Mouse (Mus musculus): ENCODE results near the gene Batf2. TPM values are rescaled to one million over a fixed set of nuclear protein-coding genes. Genes with fewer than 3 reads are reported as not detected.
A peak's percentile ranks its signal among the peaks of the same experiment; 100 is the strongest.
"Not testable (repeated sequence)": the region's sequence is repeated elsewhere in the genome, so short reads cannot be mapped to it uniquely, and the experiment has no call there.

The Batf2 gene
- polyA plus RNA-seq, 1 experiment from 2014 or later, result 0.47 TPM

GRCm38 (mm10) chr19:6130414-6131128 is 10.2 kb upstream of the Batf2 start:
- 81% methylated on average over 7 of the region's 7 CpGs for WGBS
- H3K27ac ChIP-seq (ENCODE audit: low read length); H3K9me3 ChIP-seq (ENCODE audit: low read length); H3K4me2 ChIP-seq (replicated peaks; ENCODE audit: low read depth, low read length); H3K27me3 ChIP-seq (ENCODE audit: insufficient read depth, low read length); H3K4me3 ChIP-seq (ENCODE audit: low read length); H3K36me3 ChIP-seq (ENCODE audit: insufficient read depth, low read length); H3K4me1 ChIP-seq (ENCODE audit: insufficient read depth, low read length); H3K9ac ChIP-seq (replicated peaks; ENCODE audit: low read length); ATAC-seq (ENCODE audit: low FRiP score, low TSS enrichment): not testable (repeated sequence)

GRCm38 (mm10) chr19:6132171-6132827 is 8.5 kb upstream of the Batf2 start:
- Histone ChIP-seq H3K9ac (replicated peaks; ENCODE audit: low read length) (no peak overlapping the region; the same call in 1 of the 2 replicates), H3K27me3 (ENCODE audit: insufficient read depth, low read length) (no peaks in the 10 kb centered on the region), H3K4me1 (ENCODE audit: insufficient read depth, low read length) (peaks cover 5% of the 10 kb centered on the region; the same call in 1 of the 2 replicates), H3K36me3 (ENCODE audit: insufficient read depth, low read length) (peaks cover 8% of the 10 kb centered on the region; the same call in 1 of the 2 replicates), H3K4me3 (ENCODE audit: low read length) (no peak overlapping the region), H3K4me2 (replicated peaks; ENCODE audit: low read depth, low read length) (no peak overlapping the region), H3K27ac (ENCODE audit: low read length) (no peak overlapping the region), H3K9me3 (ENCODE audit: low read length) (no peaks in the 10 kb centered on the region)
- ATAC-seq (ENCODE audit: low FRiP score, low TSS enrichment), result no peak
- 87% methylated on average over 7 of the region's 7 CpGs for WGBS

GRCm38 (mm10) chr19:6133197-6133596 is 7.6 kb upstream of the Batf2 start:
- H3K4me2 ChIP-seq (replicated peaks; ENCODE audit: low read depth, low read length); H3K4me1 ChIP-seq (ENCODE audit: insufficient read depth, low read length); H3K27me3 ChIP-seq (ENCODE audit: insufficient read depth, low read length); ATAC-seq (ENCODE audit: low FRiP score, low TSS enrichment); H3K9ac ChIP-seq (replicated peaks; ENCODE audit: low read length); H3K9me3 ChIP-seq (ENCODE audit: low read length); H3K4me3 ChIP-seq (ENCODE audit: low read length); H3K27ac ChIP-seq (ENCODE audit: low read length): not testable (repeated sequence)
- WGBS, result 52% methylated on average over 1 of the region's 1 CpGs
- H3K36me3 ChIP-seq (ENCODE audit: insufficient read depth, low read length), result peaks cover 13% of the 10 kb centered on the region; the same call in 1 of the 2 replicates

GRCm38 (mm10) chr19:6136397-6136796 is 4.4 kb upstream of the Batf2 start:
- H3K27ac ChIP-seq (ENCODE audit: low read length), result no peak overlapping the region
- ATAC-seq (ENCODE audit: low FRiP score, low TSS enrichment), result no peak
- peaks cover 7% of the 10 kb centered on the region; the same call in 1 of the 2 replicates for H3K4me1 ChIP-seq (ENCODE audit: insufficient read depth, low read length)
- 70% methylated on average over 3 of the region's 3 CpGs for WGBS
- no peak overlapping the region for H3K4me2 ChIP-seq (replicated peaks; ENCODE audit: low read depth, low read length)
- no peaks in the 10 kb centered on the region for H3K9me3 ChIP-seq (ENCODE audit: low read length)
- H3K9ac ChIP-seq (replicated peaks; ENCODE audit: low read length), result no peak overlapping the region
- H3K4me3 ChIP-seq (ENCODE audit: low read length), result no peak overlapping the region
- peaks cover 13% of the 10 kb centered on the region; the same call in 1 of the 2 replicates for H3K36me3 ChIP-seq (ENCODE audit: insufficient read depth, low read length)
- H3K27me3 ChIP-seq (ENCODE audit: insufficient read depth, low read length), result no peaks in the 10 kb centered on the region

- H3K4me1 ChIP-seq (ENCODE audit: insufficient read depth, low read length), result peaks cover 7% of the 10 kb centered on the region; the same call in 1 of the 2 replicates
- peak overlapping the region; percentile 76 for H3K4me2 ChIP-seq (replicated peaks; ENCODE audit: low read depth, low read length)
- no peaks in the 10 kb centered on the region for H3K27me3 ChIP-seq (ENCODE audit: insufficient read depth, low read length)
- ATAC-seq (ENCODE audit: low FRiP score, low TSS enrichment), result no peak
- WGBS, result 94% methylated on average over 6 of the region's 6 CpGs
- peak overlapping the region; percentile 70 for H3K4me3 ChIP-seq (ENCODE audit: low read length)
- no peak overlapping the region for H3K27ac ChIP-seq (ENCODE audit: low read length)
- H3K9ac ChIP-seq (replicated peaks; ENCODE audit: low read length), result peak overlapping the region; percentile 74; the same call in 1 of the 2 replicates
- H3K9me3 ChIP-seq (ENCODE audit: low read length), result no peaks in the 10 kb centered on the region
- peaks cover 13% of the 10 kb centered on the region; the same call in 1 of the 2 replicates for H3K36me3 ChIP-seq (ENCODE audit: insufficient read depth, low read length)
These were observed 1.1 kb upstream of the Batf2 start for GRCm38 (mm10) chr19:6139701-6140100.

- Histone ChIP-seq H3K27me3 (ENCODE audit: insufficient read depth, low read length) (no peaks in the 10 kb centered on the region), H3K4me2 (replicated peaks; ENCODE audit: low read depth, low read length) (peak overlapping the region; percentile 76), H3K27ac (ENCODE audit: low read length) (peak overlapping the region; percentile 95), H3K4me1 (ENCODE audit: insufficient read depth, low read length) (peaks cover 7% of the 10 kb centered on the region; the same call in 1 of the 2 replicates), H3K9me3 (ENCODE audit: low read length) (no peaks in the 10 kb centered on the region), H3K4me3 (ENCODE audit: low read length) (peak overlapping the region; percentile 70), H3K36me3 (ENCODE audit: insufficient read depth, low read length) (peaks cover 9% of the 10 kb centered on the region; the same call in 1 of the 2 replicates), H3K9ac (replicated peaks; ENCODE audit: low read length) (peak overlapping the region; percentile 74)
- no peak for ATAC-seq (ENCODE audit: low FRiP score, low TSS enrichment)
- WGBS, result 6% methylated on average over 16 of the region's 16 CpGs
These were observed 457 bp upstream of the Batf2 start for GRCm38 (mm10) chr19:6140374-6140677.

- ATAC-seq (ENCODE audit: low FRiP score, low TSS enrichment), result peak; percentile 72
- Histone ChIP-seq H3K9me3 (ENCODE audit: low read length) (no peaks in the 10 kb centered on the region), H3K4me1 (ENCODE audit: insufficient read depth, low read length) (peaks cover 7% of the 10 kb centered on the region; the same call in 1 of the 2 replicates), H3K36me3 (ENCODE audit: insufficient read depth, low read length) (0 out of 2 replicates have a peak, but pooled peaks cover 5% of the 10 kb centered on the region), H3K9ac (replicated peaks; ENCODE audit: low read length) (peak within 1 kb of the TSS; percentile 74), H3K27me3 (ENCODE audit: insufficient read depth, low read length) (no peaks in the 10 kb centered on the region), H3K4me2 (replicated peaks; ENCODE audit: low read depth, low read length) (peak within 1 kb of the TSS; percentile 76), H3K4me3 (ENCODE audit: low read length) (peak within 1 kb of the TSS; percentile 70), H3K27ac (ENCODE audit: low read length) (peak within 1 kb of the TSS; percentile 95)
- under 1% methylated on average over 15 of the region's 15 CpGs for WGBS
These were observed 589 bp downstream of the Batf2 start, which contains the start of gene Arl2 for GRCm38 (mm10) chr19:6141394-6141749. Arl2 (minus strand) TSS chr19:6141548.

GRCm38 (mm10) chr19:6144842-6145241 is 4.1 kb downstream of the Batf2 start:
- no peak overlapping the region for H3K4me2 ChIP-seq (replicated peaks; ENCODE audit: low read depth, low read length)
- H3K9ac ChIP-seq (replicated peaks; ENCODE audit: low read length), result no peak overlapping the region
- no peaks in the 10 kb centered on the region for H3K36me3 ChIP-seq (ENCODE audit: insufficient read depth, low read length)
- H3K4me3 ChIP-seq (ENCODE audit: low read length), result no peak overlapping the region
- H3K9me3 ChIP-seq (ENCODE audit: low read length), result no peaks in the 10 kb centered on the region
- peaks cover 5% of the 10 kb centered on the region; the same call in 1 of the 2 replicates for H3K4me1 ChIP-seq (ENCODE audit: insufficient read depth, low read length)
- no peaks in the 10 kb centered on the region for H3K27me3 ChIP-seq (ENCODE audit: insufficient read depth, low read length)
- ATAC-seq (ENCODE audit: low FRiP score, low TSS enrichment), result no peak
- WGBS, result 69% methylated on average over 5 of the region's 5 CpGs
- no peak overlapping the region for H3K27ac ChIP-seq (ENCODE audit: low read length)

- ATAC-seq (ENCODE audit: low FRiP score, low TSS enrichment), result no peak
- 45% methylated on average over 9 of the region's 9 CpGs for WGBS
- no peak overlapping the region for H3K9ac ChIP-seq (replicated peaks; ENCODE audit: low read length)
These were observed 14.4 kb downstream of the Batf2 start for GRCm38 (mm10) chr19:6155174-6155573.

GRCm38 (mm10) chr19:6156372-6156771 is 15.6 kb downstream of the Batf2 start:
- Histone ChIP-seq H3K36me3 (ENCODE audit: insufficient read depth, low read length) (no peaks in the 10 kb centered on the region), H3K4me3 (ENCODE audit: low read length) (no peak overlapping the region), H3K9ac (replicated peaks; ENCODE audit: low read length) (no peak overlapping the region), H3K4me1 (ENCODE audit: insufficient read depth, low read length) (no peaks in the 10 kb centered on the region), H3K9me3 (ENCODE audit: low read length) (no peaks in the 10 kb centered on the region), H3K4me2 (replicated peaks; ENCODE audit: low read depth, low read length) (no peak overlapping the region), H3K27ac (ENCODE audit: low read length) (no peak overlapping the region), H3K27me3 (ENCODE audit: insufficient read depth, low read length) (no peaks in the 10 kb centered on the region)
- WGBS, result 62% methylated on average over 8 of the region's 8 CpGs
- ATAC-seq (ENCODE audit: low FRiP score, low TSS enrichment), result no peak

More at GRCm38 (mm10) chr19:6155174-6155573, 14.4 kb downstream of the Batf2 start:
- Histone ChIP-seq H3K4me2 (replicated peaks; ENCODE audit: low read depth, low read length) (no peak overlapping the region), H3K36me3 (ENCODE audit: insufficient read depth, low read length) (no peaks in the 10 kb centered on the region), H3K27me3 (ENCODE audit: insufficient read depth, low read length) (no peaks in the 10 kb centered on the region), H3K4me3 (ENCODE audit: low read length) (no peak overlapping the region), H3K27ac (ENCODE audit: low read length) (no peak overlapping the region), H3K4me1 (ENCODE audit: insufficient read depth, low read length) (no peaks in the 10 kb centered on the region), H3K9me3 (ENCODE audit: low read length) (no peaks in the 10 kb centered on the region)
